Mouse (Mus musculus) forebrain, embryonic 13.5 days (tissue): ENCODE results near the gene Faf1. TPM values are rescaled to one million over a fixed set of nuclear protein-coding genes. Genes with fewer than 3 reads are reported as not detected.
A peak's percentile ranks its signal among the peaks of the same experiment; 100 is the strongest.

Experiments used
- ATAC-seq: fragments of 200-750 bp; cut with Nextera tagmentation; 2 replicates; pipeline ENCODE4 v1.8.0; 2017
- H3K27ac ChIP-seq: fragments of 300-500 bp; sonication (generic); 2 replicates; pipeline ENCODE4 v1.5.1; 2015; ENCODE audit warnings: inconsistent platforms, mild to moderate bottlenecking, moderate library complexity
- H3K27me3 ChIP-seq: fragments of 300-500 bp; sonication (generic); 2 replicates; pipeline ENCODE4 v1.6.1; 2015; ENCODE audit warnings: mild to moderate bottlenecking, inconsistent platforms
- H3K36me3 ChIP-seq: fragments of 300-500 bp; sonication (generic); 2 replicates; pipeline ENCODE4 v1.6.1; 2015; ENCODE audit warnings: mild to moderate bottlenecking, inconsistent platforms; ENCODE audit not compliant: poor library complexity, severe bottlenecking
- H3K4me1 ChIP-seq: fragments of 300-500 bp; sonication (generic); 2 replicates; pipeline ENCODE4 v1.6.1; 2015; ENCODE audit warnings: inconsistent platforms
- H3K4me2 ChIP-seq: fragments of 300-500 bp; sonication (generic); 2 replicates; pipeline ENCODE4 v1.6.1; 2015; ENCODE audit warnings: inconsistent platforms, mild to moderate bottlenecking, moderate library complexity
- H3K4me3 ChIP-seq: fragments of 300-500 bp; sonication (generic); 2 replicates; pipeline ENCODE4 v1.5.1; 2015; ENCODE audit warnings: mild to moderate bottlenecking, inconsistent platforms
- H3K9ac ChIP-seq: fragments of 300-500 bp; sonication (generic); 2 replicates; pipeline ENCODE4 v1.6.1; 2015; ENCODE audit warnings: mild to moderate bottlenecking, inconsistent platforms
- H3K9me3 ChIP-seq: fragments of 300-500 bp; sonication (generic); replicated peaks from 2 replicates; pipeline ENCODE4 v1.6.1; 2016; ENCODE audit warnings: inconsistent platforms
- WGBS: fragments of 180-500 bp; shearing (Covaris S2); methylation state at CpG from one replicate; pipeline ENCODE4 v1.1.7; 2015; 5-methylcytosine and 5-hydroxymethylcytosine counted together
- polyA plus RNA-seq: library from polyadenylated mRNA; unstranded; fragments of >200 nt; fragmentation: Nextera tagmentation; extraction: Ambion mirVana; gene quantifications from 2 replicates; pipeline ENCODE4 v1.2.1, GENCODE M21; 2015

The Faf1 gene
- 28.0 and 30.4 TPM in 2 replicates for polyA plus RNA-seq

DNA sequence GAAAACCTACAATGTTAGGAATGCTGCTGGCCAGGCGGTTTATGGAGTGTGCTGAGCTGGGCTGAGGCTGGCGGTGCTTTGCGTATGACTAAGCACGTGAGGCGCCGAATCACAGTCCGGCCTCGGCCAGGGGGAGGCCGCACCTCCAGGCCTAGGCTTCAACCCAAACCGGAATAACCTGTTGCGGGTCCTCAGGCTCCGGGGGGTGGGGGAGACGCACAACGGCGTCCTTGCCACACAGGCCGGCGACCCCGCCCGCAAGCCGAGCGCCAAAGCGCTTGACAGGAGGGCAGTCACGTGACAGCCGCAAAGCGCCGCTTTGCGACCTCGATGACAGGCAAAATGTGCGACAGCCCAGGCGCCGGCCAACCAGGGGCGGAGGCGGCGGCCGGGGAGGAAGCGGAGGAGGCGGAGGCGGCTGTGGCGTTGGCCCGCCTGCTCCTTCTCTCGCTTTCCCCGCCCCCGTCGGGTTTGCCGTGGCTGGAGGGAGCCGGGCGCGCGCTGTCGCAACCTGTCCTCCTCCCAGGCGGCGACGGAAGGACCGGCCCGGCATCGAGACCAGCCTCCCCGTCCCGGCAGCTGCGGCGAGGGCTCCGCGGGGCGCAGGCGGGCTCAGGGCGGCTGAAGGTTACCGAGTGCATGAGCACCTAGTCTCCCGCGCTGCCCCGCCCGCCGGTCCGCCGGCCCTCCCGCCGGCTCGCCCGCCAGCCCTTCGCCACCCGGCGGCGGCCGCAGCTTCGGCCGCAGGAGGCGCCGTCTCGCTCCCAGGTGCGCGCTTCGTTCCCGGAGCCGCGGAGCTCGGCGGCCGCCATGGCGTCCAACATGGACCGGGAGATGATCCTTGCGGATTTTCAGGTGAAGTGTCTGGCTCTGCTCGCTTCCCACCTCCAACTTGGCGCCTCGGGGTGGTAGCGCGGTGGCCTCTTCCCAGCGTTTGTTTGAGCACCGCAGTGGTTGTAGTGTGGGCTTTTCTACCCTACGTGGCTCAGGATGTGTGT lies at the start of gene Faf1:
Faf1 (plus strand) TSS at position 371 of the 998 bp plus-strand sequence.
- Histone ChIP-seq H3K27ac (peak within 1 kb of the TSS; percentile 95), H3K4me3 (peak within 1 kb of the TSS; percentile 88), H3K9ac (peak within 1 kb of the TSS; percentile 87), H3K4me2 (peak within 1 kb of the TSS; percentile 75), H3K27me3 (no peaks in the 10 kb centered on the region), H3K4me1 (peaks cover 12% of the 10 kb centered on the region), H3K36me3 (no peaks in the 10 kb centered on the region), H3K9me3 (no peaks in the 10 kb centered on the region)
- under 1% methylated on average over 88 of the region's 107 CpGs for WGBS
- peak; percentile 98 for ATAC-seq

DNA sequence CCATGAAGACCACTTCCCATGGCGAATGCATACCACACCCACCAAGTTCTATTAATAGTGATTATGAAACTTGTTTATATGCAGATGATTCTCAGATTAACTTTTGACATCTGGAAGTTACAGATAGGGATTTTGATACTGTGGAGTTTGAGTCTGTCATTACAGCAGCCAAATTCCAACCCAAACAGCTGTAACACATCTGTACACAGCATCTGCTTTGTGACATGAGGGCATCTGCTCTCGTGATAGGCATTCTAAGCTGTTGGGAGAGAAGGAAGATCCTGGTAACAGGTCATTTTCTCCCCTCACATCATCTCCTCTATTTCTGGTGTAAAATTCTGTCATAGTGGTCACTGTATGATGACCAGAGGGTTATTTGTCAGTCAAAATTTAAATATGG lies 46.2 kb upstream of the Faf1 start:
- no peak overlapping the region for H3K27ac ChIP-seq
- H3K9me3 ChIP-seq: no peaks in the 10 kb centered on the region
- no peaks in the 10 kb centered on the region for H3K36me3 ChIP-seq
- H3K4me3 ChIP-seq: no peak overlapping the region
- no peaks in the 10 kb centered on the region for H3K4me1 ChIP-seq
- no peak overlapping the region for H3K4me2 ChIP-seq
- no peak overlapping the region for H3K9ac ChIP-seq
- 77% methylated on average over 2 of the region's 2 CpGs for WGBS
- no peaks in the 10 kb centered on the region for H3K27me3 ChIP-seq
- ATAC-seq: no peak

DNA sequence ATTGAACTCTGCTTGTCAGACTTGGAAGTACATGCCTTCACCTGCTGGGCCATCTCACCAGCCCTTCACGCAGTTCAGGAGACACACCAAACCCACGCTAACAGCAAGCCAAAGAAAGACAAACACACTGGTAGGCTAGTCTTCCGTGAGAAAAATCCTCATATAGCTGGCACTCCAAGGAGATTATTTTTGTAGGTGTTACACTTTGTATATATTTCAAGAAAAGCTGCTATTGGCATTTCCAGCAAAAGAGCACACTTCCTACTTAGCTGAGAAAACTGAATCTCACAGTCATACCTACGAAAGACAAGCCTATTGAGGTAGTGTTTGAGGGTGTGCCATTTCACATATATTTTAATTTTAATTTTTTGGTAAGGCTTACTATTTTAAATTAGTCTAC lies 45.4 kb upstream of the Faf1 start:
- WGBS: 80% methylated on average over 4 of the region's 4 CpGs
- no peaks in the 10 kb centered on the region for H3K27me3 ChIP-seq
- H3K27ac ChIP-seq: no peak overlapping the region
- no peak overlapping the region for H3K4me3 ChIP-seq
- no peak overlapping the region for H3K4me2 ChIP-seq
- H3K36me3 ChIP-seq: no peaks in the 10 kb centered on the region
- ATAC-seq: no peak
- no peak overlapping the region for H3K9ac ChIP-seq
- H3K4me1 ChIP-seq: no peaks in the 10 kb centered on the region
- H3K9me3 ChIP-seq: no peaks in the 10 kb centered on the region

GRCm38 (mm10) chr4:109634971-109635370 lies 41.4 kb upstream of the Faf1 start:
- no peak overlapping the region for H3K9ac ChIP-seq
- H3K4me3 ChIP-seq: no peak overlapping the region
- H3K9me3 ChIP-seq: no peaks in the 10 kb centered on the region
- no peaks in the 10 kb centered on the region for H3K27me3 ChIP-seq
- H3K4me1 ChIP-seq: no peaks in the 10 kb centered on the region
- H3K27ac ChIP-seq: no peak overlapping the region
- WGBS: 87% methylated on average over 2 of the region's 2 CpGs
- H3K4me2 ChIP-seq: no peak overlapping the region
- H3K36me3 ChIP-seq: no peaks in the 10 kb centered on the region
- no peak for ATAC-seq

DNA sequence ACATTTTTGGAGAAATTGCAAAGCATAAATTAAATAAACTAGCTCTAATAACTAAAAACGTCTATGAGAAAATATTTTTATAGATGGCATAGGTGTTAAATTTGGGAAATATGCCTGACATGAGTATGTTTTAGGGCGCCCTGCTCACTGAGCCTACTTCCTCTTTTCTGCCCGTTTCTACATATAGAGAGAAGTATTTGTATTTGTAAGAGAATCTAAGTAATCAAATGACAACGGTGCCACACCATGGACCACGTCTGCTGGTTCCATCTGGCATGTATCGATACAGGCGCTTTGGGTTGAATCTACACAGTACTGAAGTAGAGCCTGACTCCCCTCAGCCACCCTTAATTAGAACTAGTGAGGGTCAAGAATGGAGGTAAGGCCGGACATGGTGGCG lies 37.0 kb upstream of the Faf1 start:
- no peaks in the 10 kb centered on the region for H3K27me3 ChIP-seq
- H3K27ac ChIP-seq: no peak overlapping the region
- H3K4me3 ChIP-seq: no peak overlapping the region
- no peak overlapping the region for H3K4me2 ChIP-seq
- ATAC-seq: no peak
- no peaks in the 10 kb centered on the region for H3K36me3 ChIP-seq
- H3K9ac ChIP-seq: no peak overlapping the region
- no peaks in the 10 kb centered on the region for H3K9me3 ChIP-seq
- no peaks in the 10 kb centered on the region for H3K4me1 ChIP-seq
- WGBS: 91% methylated on average over 9 of the region's 9 CpGs

DNA sequence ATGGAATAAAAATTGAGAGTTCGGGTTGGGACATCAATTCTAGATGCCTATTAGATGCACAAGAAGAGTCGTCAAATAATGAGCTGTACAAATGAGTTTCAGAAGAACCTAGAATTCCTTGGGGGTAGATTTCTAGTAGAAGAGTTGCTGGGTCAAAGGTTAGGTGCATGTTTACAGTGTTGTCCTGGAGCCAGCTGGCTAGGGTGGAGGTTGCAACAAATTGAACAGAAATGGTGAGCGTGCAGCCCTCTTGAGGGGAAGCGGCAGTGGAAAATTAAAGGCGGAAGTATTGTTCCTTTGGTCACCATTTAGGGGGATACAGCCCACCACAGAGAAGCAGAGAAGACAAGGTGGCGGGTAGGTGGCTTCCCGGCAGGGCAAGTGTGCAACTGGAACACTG lies 36.2 kb upstream of the Faf1 start:
- H3K4me1 ChIP-seq: no peaks in the 10 kb centered on the region
- 92% methylated on average over 7 of the region's 7 CpGs for WGBS
- H3K36me3 ChIP-seq: no peaks in the 10 kb centered on the region
- ATAC-seq: no peak
- no peaks in the 10 kb centered on the region for H3K9me3 ChIP-seq
- H3K9ac ChIP-seq: no peak overlapping the region
- no peak overlapping the region for H3K4me2 ChIP-seq
- no peak overlapping the region for H3K4me3 ChIP-seq
- H3K27me3 ChIP-seq: no peaks in the 10 kb centered on the region
- no peak overlapping the region for H3K27ac ChIP-seq

DNA sequence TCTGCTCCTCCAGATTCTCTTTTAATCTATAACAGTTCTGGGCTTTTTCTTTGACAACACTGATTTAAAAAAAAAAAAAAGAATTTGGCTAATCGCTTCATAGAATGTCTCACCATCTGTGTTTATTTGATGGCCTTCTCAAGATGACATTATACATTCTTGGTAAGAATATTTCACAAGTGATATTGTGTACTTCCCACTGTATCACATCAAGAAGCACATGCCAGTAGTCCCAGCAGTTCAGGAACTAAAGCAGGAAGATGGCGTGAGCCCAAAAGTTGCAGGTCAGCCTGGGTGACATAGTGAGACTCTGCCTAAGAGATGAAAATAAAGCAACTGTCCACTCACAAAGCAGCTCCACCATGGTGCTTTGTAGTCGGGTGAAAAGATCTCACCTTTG lies 34.9 kb upstream of the Faf1 start:
- no peak overlapping the region for H3K4me2 ChIP-seq
- H3K36me3 ChIP-seq: no peaks in the 10 kb centered on the region
- no peak for ATAC-seq
- no peak overlapping the region for H3K9ac ChIP-seq
- H3K27ac ChIP-seq: no peak overlapping the region
- no peak overlapping the region for H3K4me3 ChIP-seq
- H3K27me3 ChIP-seq: no peaks in the 10 kb centered on the region
- WGBS: 74% methylated on average over 3 of the region's 3 CpGs
- no peaks in the 10 kb centered on the region for H3K4me1 ChIP-seq
- H3K9me3 ChIP-seq: no peaks in the 10 kb centered on the region

DNA sequence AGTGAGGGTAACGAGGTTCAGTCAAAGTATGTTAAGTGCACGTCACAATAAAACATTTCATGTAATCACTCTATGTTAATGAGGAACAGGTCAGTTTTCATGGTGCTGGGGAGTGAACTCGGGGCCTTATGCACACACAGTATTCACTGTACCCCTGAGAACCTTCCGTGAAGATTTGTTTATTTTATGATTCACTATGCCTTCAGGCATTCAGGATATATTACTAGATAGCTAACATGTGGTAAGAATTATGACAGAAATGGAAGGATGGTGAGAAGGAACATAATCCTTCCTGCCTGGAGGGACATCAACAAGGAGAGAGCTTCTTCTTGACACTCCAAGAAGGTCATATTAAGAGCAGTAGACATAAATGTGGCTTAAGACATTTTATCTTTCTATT lies 29.1 kb upstream of the Faf1 start:
- ATAC-seq: no peak
- Histone ChIP-seq H3K9me3 (no peaks in the 10 kb centered on the region), H3K27me3 (peaks cover 5% of the 10 kb centered on the region), H3K27ac (no peak overlapping the region), H3K4me3 (no peak overlapping the region), H3K9ac (no peak overlapping the region), H3K4me1 (no peaks in the 10 kb centered on the region), H3K4me2 (no peak overlapping the region), H3K36me3 (no peaks in the 10 kb centered on the region)
- 86% methylated on average over 4 of the region's 4 CpGs for WGBS

- Histone ChIP-seq H3K27me3 (peaks cover 14% of the 10 kb centered on the region), H3K27ac (no peak overlapping the region), H3K4me3 (no peak overlapping the region), H3K36me3 (no peaks in the 10 kb centered on the region), H3K9ac (no peak overlapping the region), H3K9me3 (no peaks in the 10 kb centered on the region), H3K4me2 (no peak overlapping the region), H3K4me1 (no peaks in the 10 kb centered on the region)
- WGBS: 82% methylated on average over 5 of the region's 5 CpGs
- ATAC-seq: no peak
These were observed 27.1 kb upstream of the Faf1 start for GRCm38 (mm10) chr4:109649331-109649730.

GRCm38 (mm10) chr4:109653251-109653650 lies 23.1 kb upstream of the Faf1 start:
- ATAC-seq: no peak
- no peaks in the 10 kb centered on the region for H3K36me3 ChIP-seq
- H3K4me1 ChIP-seq: peaks cover 13% of the 10 kb centered on the region
- H3K4me2 ChIP-seq: no peak overlapping the region
- H3K27ac ChIP-seq: no peak overlapping the region
- no peaks in the 10 kb centered on the region for H3K9me3 ChIP-seq
- no peak overlapping the region for H3K4me3 ChIP-seq
- no peak overlapping the region for H3K9ac ChIP-seq
- H3K27me3 ChIP-seq: peaks cover 51% of the 10 kb centered on the region

DNA sequence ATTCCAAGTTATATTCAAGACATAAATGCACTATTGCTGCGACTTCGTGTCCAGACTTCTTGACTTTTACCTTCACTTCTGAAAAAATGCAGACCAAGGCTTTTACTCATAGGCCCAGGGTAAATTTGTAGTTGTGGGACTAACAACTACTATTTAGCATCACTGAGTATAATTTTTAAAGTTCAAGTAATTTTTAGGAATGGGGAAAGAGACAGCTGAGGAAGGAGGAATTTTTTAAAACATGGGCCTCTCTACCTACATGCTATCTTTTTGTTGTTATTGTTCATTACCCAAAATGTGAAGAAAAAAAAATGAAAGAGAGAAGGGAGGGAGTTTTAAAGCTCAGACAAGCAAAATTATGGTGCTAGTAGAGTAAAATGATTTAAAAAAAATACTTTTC lies 21.7 kb upstream of the Faf1 start:
- no peak overlapping the region for H3K9ac ChIP-seq
- peaks cover 13% of the 10 kb centered on the region for H3K4me1 ChIP-seq
- H3K4me3 ChIP-seq: no peak overlapping the region
- no peaks in the 10 kb centered on the region for H3K36me3 ChIP-seq
- H3K27me3 ChIP-seq: peaks cover 65% of the 10 kb centered on the region
- no peak overlapping the region for H3K27ac ChIP-seq
- H3K9me3 ChIP-seq: no peaks in the 10 kb centered on the region
- ATAC-seq: no peak
- 46% methylated on average over 2 of the region's 2 CpGs for WGBS
- no peak overlapping the region for H3K4me2 ChIP-seq

DNA sequence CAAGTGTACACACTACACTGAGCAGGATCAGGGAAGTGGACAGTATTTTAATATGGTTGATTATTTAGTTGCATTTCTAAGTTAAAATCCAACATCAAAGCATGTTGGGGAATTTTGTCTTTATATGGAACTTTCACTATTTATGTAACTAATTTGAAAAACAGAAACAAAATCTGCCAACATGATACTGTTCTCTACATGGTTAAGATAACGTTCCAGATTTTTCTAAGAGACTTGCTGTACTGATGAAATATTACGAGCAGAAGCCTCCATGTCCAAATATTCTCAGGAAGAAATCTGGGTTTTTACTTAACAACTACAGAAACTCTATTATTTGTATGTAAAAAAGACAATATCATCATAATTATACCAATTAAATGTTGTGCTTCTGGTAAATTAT lies 20.6 kb upstream of the Faf1 start:
- no peak for ATAC-seq
- peaks cover 13% of the 10 kb centered on the region for H3K4me1 ChIP-seq
- peaks cover 73% of the 10 kb centered on the region for H3K27me3 ChIP-seq
- no peaks in the 10 kb centered on the region for H3K36me3 ChIP-seq
- 50% methylated on average over 2 of the region's 2 CpGs for WGBS
- no peak overlapping the region for H3K4me3 ChIP-seq
- no peaks in the 10 kb centered on the region for H3K9me3 ChIP-seq
- no peak overlapping the region for H3K4me2 ChIP-seq
- H3K9ac ChIP-seq: no peak overlapping the region
- H3K27ac ChIP-seq: no peak overlapping the region

DNA sequence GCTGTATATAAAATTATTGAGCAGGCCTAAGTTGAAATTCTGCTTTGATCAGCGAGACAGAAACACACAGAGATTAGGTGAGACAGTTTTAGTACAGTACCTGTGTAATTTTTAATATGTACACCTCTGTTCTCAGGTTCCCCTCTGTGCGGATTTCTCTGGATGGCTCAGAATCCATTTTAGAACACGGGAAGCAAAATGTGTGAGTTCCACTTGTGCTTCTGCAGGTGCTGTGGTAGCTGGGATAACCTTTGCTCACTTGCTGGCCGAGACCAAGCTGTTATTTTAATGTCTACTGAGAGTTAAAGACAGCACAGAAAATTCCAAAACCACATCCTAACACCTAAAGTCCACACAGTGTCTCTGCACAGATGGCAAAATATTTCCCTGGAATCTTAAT lies 20.1 kb upstream of the Faf1 start:
- H3K4me2 ChIP-seq: no peak overlapping the region
- ATAC-seq: no peak
- H3K27me3 ChIP-seq: peaks cover 78% of the 10 kb centered on the region
- no peaks in the 10 kb centered on the region for H3K36me3 ChIP-seq
- H3K9me3 ChIP-seq: no peaks in the 10 kb centered on the region
- WGBS: 9% methylated on average over 4 of the region's 4 CpGs
- H3K27ac ChIP-seq: no peak overlapping the region
- H3K4me1 ChIP-seq: peaks cover 13% of the 10 kb centered on the region
- H3K4me3 ChIP-seq: no peak overlapping the region
- no peak overlapping the region for H3K9ac ChIP-seq
